Mouse (Mus musculus): ENCODE results near the gene Galnt10. TPM values are rescaled to one million over a fixed set of nuclear protein-coding genes. Genes with fewer than 3 reads are reported as not detected.

Gene Galnt10
- polyA plus RNA-seq, 1 experiment, result 16.1 TPM

GRCm38 (mm10) chr11:57662231-57662630, 17.0 kb downstream of the Galnt10 start:
- Histone ChIP-seq H3K9me3 (replicated peaks; ENCODE audit: control insufficient read depth, insufficient read depth, low read length, poor library complexity, severe bottlenecking) (no peaks in the 10 kb centered on the region), H3K27me3 (ENCODE audit: control insufficient read depth, insufficient read depth, low read length, poor library complexity, severe bottlenecking) (no peaks in the 10 kb centered on the region), H3K27ac (ENCODE audit: insufficient read depth, low read length) (no peak overlapping the region), H3K36me3 (ENCODE audit: control insufficient read depth, insufficient read depth, low read length, poor library complexity, severe bottlenecking) (no peaks in the 10 kb centered on the region), H3K4me1 (ENCODE audit: control insufficient read depth, insufficient read depth, low read length) (peaks cover 3% of the 10 kb centered on the region), H3K4me3 (ENCODE audit: low read depth, low read length) (no peak overlapping the region), H3K9ac (ENCODE audit: low read depth, poor library complexity, severe bottlenecking) (no peak overlapping the region)
- TF ChIP-seq POLR2A (IDR thresholded peaks at IDR 0.05; ENCODE audit: insufficient read depth, low read length) (no peak), CTCF (IDR thresholded peaks at IDR 0.05; ENCODE audit: low read depth, low read length) (no peak), EP300 (IDR thresholded peaks at IDR 0.05; ENCODE audit: insufficient read depth, low read depth, low read length) (no peak)

- H3K9me3 ChIP-seq (replicated peaks; ENCODE audit: control insufficient read depth, insufficient read depth, low read length, poor library complexity, severe bottlenecking), result no peaks in the 10 kb centered on the region
- TF ChIP-seq CTCF (IDR thresholded peaks at IDR 0.05; ENCODE audit: low read depth, low read length) (no peak), POLR2A (IDR thresholded peaks at IDR 0.05; ENCODE audit: insufficient read depth, low read length) (no peak), EP300 (IDR thresholded peaks at IDR 0.05; ENCODE audit: insufficient read depth, low read depth, low read length) (no peak)
- no peak overlapping the region for H3K4me3 ChIP-seq (ENCODE audit: low read depth, low read length)
- H3K27ac ChIP-seq (ENCODE audit: insufficient read depth, low read length), result no peak overlapping the region
- no peak overlapping the region for H3K9ac ChIP-seq (ENCODE audit: low read depth, poor library complexity, severe bottlenecking)
- H3K36me3 ChIP-seq (ENCODE audit: control insufficient read depth, insufficient read depth, low read length, poor library complexity, severe bottlenecking), result no peaks in the 10 kb centered on the region
- H3K27me3 ChIP-seq (ENCODE audit: control insufficient read depth, insufficient read depth, low read length, poor library complexity, severe bottlenecking), result no peaks in the 10 kb centered on the region
- H3K4me1 ChIP-seq (ENCODE audit: control insufficient read depth, insufficient read depth, low read length), result no peaks in the 10 kb centered on the region
Observed at GRCm38 (mm10) chr11:57663271-57663670, 18.0 kb downstream of the Galnt10 start.

- Histone ChIP-seq H3K4me1 (ENCODE audit: control insufficient read depth, insufficient read depth, low read length) (no peaks in the 10 kb centered on the region), H3K27ac (ENCODE audit: insufficient read depth, low read length) (no peak overlapping the region), H3K4me3 (ENCODE audit: low read depth, low read length) (no peak overlapping the region), H3K9me3 (replicated peaks; ENCODE audit: control insufficient read depth, insufficient read depth, low read length, poor library complexity, severe bottlenecking) (no peaks in the 10 kb centered on the region), H3K9ac (ENCODE audit: low read depth, poor library complexity, severe bottlenecking) (no peak overlapping the region), H3K36me3 (ENCODE audit: control insufficient read depth, insufficient read depth, low read length, poor library complexity, severe bottlenecking) (no peaks in the 10 kb centered on the region), H3K27me3 (ENCODE audit: control insufficient read depth, insufficient read depth, low read length, poor library complexity, severe bottlenecking) (no peaks in the 10 kb centered on the region)
- TF ChIP-seq POLR2A (IDR thresholded peaks at IDR 0.05; ENCODE audit: insufficient read depth, low read length) (no peak), EP300 (IDR thresholded peaks at IDR 0.05; ENCODE audit: insufficient read depth, low read depth, low read length) (no peak), CTCF (IDR thresholded peaks at IDR 0.05; ENCODE audit: low read depth, low read length) (no peak)
Observed at GRCm38 (mm10) chr11:57664741-57665140, 19.5 kb downstream of the Galnt10 start.

- Histone ChIP-seq H3K36me3 (ENCODE audit: control insufficient read depth, insufficient read depth, low read length, poor library complexity, severe bottlenecking) (no peaks in the 10 kb centered on the region), H3K9me3 (replicated peaks; ENCODE audit: control insufficient read depth, insufficient read depth, low read length, poor library complexity, severe bottlenecking) (no peaks in the 10 kb centered on the region), H3K4me3 (ENCODE audit: low read depth, low read length) (no peak overlapping the region), H3K27me3 (ENCODE audit: control insufficient read depth, insufficient read depth, low read length, poor library complexity, severe bottlenecking) (no peaks in the 10 kb centered on the region), H3K9ac (ENCODE audit: low read depth, poor library complexity, severe bottlenecking) (no peak overlapping the region), H3K27ac (ENCODE audit: insufficient read depth, low read length) (no peak overlapping the region), H3K4me1 (ENCODE audit: control insufficient read depth, insufficient read depth, low read length) (no peaks in the 10 kb centered on the region)
- no peak for TF ChIP-seq CTCF (IDR thresholded peaks at IDR 0.05; ENCODE audit: low read depth, low read length)
- TF ChIP-seq POLR2A (IDR thresholded peaks at IDR 0.05; ENCODE audit: insufficient read depth, low read length), result no peak
- no peak for TF ChIP-seq EP300 (IDR thresholded peaks at IDR 0.05; ENCODE audit: insufficient read depth, low read depth, low read length)
Observed at GRCm38 (mm10) chr11:57668271-57668670, 23.0 kb downstream of the Galnt10 start.

- TF ChIP-seq POLR2A (IDR thresholded peaks at IDR 0.05; ENCODE audit: insufficient read depth, low read length) (no peak), EP300 (IDR thresholded peaks at IDR 0.05; ENCODE audit: insufficient read depth, low read depth, low read length) (no peak), CTCF (IDR thresholded peaks at IDR 0.05; ENCODE audit: low read depth, low read length) (no peak)
- no peak overlapping the region for H3K4me3 ChIP-seq (ENCODE audit: low read depth, low read length)
- H3K27ac ChIP-seq (ENCODE audit: insufficient read depth, low read length), result no peak overlapping the region
- H3K9me3 ChIP-seq (replicated peaks; ENCODE audit: control insufficient read depth, insufficient read depth, low read length, poor library complexity, severe bottlenecking), result no peaks in the 10 kb centered on the region
- no peaks in the 10 kb centered on the region for H3K4me1 ChIP-seq (ENCODE audit: control insufficient read depth, insufficient read depth, low read length)
- no peaks in the 10 kb centered on the region for H3K27me3 ChIP-seq (ENCODE audit: control insufficient read depth, insufficient read depth, low read length, poor library complexity, severe bottlenecking)
- H3K36me3 ChIP-seq (ENCODE audit: control insufficient read depth, insufficient read depth, low read length, poor library complexity, severe bottlenecking), result no peaks in the 10 kb centered on the region
- H3K9ac ChIP-seq (ENCODE audit: low read depth, poor library complexity, severe bottlenecking), result no peak overlapping the region
Observed at GRCm38 (mm10) chr11:57669522-57669921, 24.3 kb downstream of the Galnt10 start.

GRCm38 (mm10) chr11:57671120-57671697, 26.0 kb downstream of the Galnt10 start:
- Histone ChIP-seq H3K27ac (ENCODE audit: insufficient read depth, low read length) (no peak overlapping the region), H3K9ac (ENCODE audit: low read depth, poor library complexity, severe bottlenecking) (no peak overlapping the region), H3K36me3 (ENCODE audit: control insufficient read depth, insufficient read depth, low read length, poor library complexity, severe bottlenecking) (no peaks in the 10 kb centered on the region), H3K9me3 (replicated peaks; ENCODE audit: control insufficient read depth, insufficient read depth, low read length, poor library complexity, severe bottlenecking) (no peaks in the 10 kb centered on the region), H3K27me3 (ENCODE audit: control insufficient read depth, insufficient read depth, low read length, poor library complexity, severe bottlenecking) (no peaks in the 10 kb centered on the region), H3K4me3 (ENCODE audit: low read depth, low read length) (no peak overlapping the region), H3K4me1 (ENCODE audit: control insufficient read depth, insufficient read depth, low read length) (no peaks in the 10 kb centered on the region)
- TF ChIP-seq CTCF (IDR thresholded peaks at IDR 0.05; ENCODE audit: low read depth, low read length) (no peak), EP300 (IDR thresholded peaks at IDR 0.05; ENCODE audit: insufficient read depth, low read depth, low read length) (no peak), POLR2A (IDR thresholded peaks at IDR 0.05; ENCODE audit: insufficient read depth, low read length) (no peak)

Measured in ES-Bruce4 (cell line).